Mouse (Mus musculus): ENCODE data around the gene Sytl3.

Gene Sytl3

DNA sequence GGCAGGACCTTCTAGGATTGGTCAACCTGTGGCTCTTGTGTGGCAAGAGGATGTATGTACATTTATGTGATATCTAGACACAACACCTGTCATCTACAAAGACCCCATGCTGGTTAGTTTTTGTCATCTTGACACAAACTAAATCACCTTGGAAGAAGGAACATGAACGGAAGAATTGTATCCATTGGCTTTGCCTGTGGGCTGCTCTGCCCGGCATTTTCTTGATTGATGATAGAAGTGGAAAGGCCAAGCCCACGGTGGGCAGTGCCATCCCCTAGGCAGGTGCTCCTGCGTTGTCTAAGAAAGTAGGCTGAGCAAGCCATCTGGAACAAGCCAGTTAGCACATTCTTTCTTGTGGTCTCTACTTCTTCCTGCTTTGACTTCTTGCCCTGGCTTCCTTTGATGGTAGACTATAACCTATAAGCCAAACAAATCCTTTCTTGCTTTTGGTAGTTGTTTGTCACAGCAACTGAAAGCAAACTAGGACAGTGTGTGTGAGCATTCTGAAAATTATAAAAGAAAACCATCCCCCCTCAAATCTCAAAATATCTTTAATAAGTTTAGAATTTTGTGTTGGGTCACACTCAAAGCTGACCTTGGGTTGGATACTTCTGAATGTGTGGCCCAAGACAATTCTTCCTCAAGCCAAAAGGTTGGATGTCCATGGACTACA is 27.5 kb downstream of the Sytl3 start:
- in situ Hi-C loops (cut with MboI, MseI): loop anchor here (5.0 to 25.0 kb wide), 2 partner anchors 201 to 289 kb away; no protein-coding TSS in a partner anchor

- in situ Hi-C loops (cut with MboI, MseI): loop anchor here (5.0 to 25.0 kb wide), 2 partner anchors 198 to 292 kb away; no protein-coding TSS in a partner anchor
Measured at GRCm38 (mm10) chr17:6689344-6689743, 30.5 kb downstream of the Sytl3 start.

- in situ Hi-C loops (cut with MboI, MseI): loop anchor here (25.0 kb wide), 1 partner anchor 196 kb away; no protein-coding TSS in a partner anchor
Measured at GRCm38 (mm10) chr17:6691596-6691995, 32.7 kb downstream of the Sytl3 start.

DNA sequence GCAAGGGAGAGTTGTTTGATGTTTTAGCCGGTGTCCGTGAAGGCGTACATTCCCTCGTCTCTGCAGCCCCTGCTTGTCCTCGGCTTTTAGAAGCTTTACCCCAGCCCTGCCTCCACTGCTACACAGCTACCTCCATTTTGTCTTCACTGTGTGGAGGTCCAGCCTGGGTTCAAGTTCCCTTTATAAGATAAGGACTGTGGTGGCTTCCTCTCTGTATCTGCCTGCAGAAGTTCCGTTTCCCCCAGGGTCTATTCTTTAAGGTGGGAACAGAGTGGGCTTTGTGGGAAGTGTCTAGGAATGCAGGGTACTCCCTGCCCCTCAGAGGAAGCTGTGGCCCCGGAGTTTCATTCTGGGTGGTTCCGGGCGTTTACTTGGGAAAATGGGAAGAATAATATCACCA is 36.8 kb downstream of the Sytl3 start:
- in situ Hi-C loops (cut with MboI, MseI): loop anchor here (5.0 to 25.0 kb wide), 2 partner anchors 143 to 192 kb away; no protein-coding TSS in a partner anchor

GRCm38 (mm10) chr17:6696521-6696920 is 37.6 kb downstream of the Sytl3 start:
- in situ Hi-C loops (cut with MboI, MseI): loop anchor here (5.0 to 25.0 kb wide), 2 partner anchors 144 to 191 kb away; no protein-coding TSS in a partner anchor

GRCm38 (mm10) chr17:6697224-6697775 is 38.4 kb downstream of the Sytl3 start:
- in situ Hi-C loops (cut with MboI, MseI): loop anchor here (5.0 to 25.0 kb wide), 2 partner anchors 145 to 190 kb away; no protein-coding TSS in a partner anchor

- in situ Hi-C loops (cut with MboI, MseI): loop anchor here (5.0 to 25.0 kb wide), 2 partner anchors 147 to 188 kb away; no protein-coding TSS in a partner anchor
Measured at GRCm38 (mm10) chr17:6699502-6699901, 40.6 kb downstream of the Sytl3 start.

- in situ Hi-C loops (cut with MboI, MseI): loop anchor here (25.0 kb wide), 2 partner anchors 862 to 1262 kb away; no protein-coding TSS in a partner anchor
Measured at GRCm38 (mm10) chr17:6700077-6700476, 41.2 kb downstream of the Sytl3 start.

DNA sequence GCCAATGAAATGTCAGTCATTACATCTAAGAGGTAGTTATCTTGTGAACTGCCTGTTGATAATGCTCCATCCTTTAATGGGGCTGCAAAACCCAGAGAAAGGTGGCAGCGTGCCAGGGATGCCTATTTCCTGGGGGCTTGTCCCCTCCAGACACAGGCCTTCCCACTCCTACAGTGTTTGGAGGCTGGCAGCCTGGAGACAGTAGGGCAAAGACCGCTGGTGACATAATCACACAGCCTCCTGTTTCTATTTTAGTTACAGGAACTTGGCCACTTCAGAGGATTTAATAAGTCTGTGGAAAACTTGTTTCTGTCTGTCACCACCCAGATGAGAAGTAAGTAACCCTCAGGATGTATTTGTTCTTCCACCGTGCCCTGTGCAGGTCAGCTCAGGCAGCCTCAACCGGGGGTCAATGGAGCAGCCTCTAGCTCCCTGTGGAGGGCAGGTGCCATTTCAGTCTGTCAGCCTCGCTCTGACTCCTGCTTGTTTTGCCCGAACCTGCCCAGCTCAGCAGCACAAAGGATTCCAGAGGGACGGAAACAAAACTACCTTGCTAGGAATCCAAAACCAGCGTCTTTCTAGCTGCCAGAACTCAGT is 43.8 kb downstream of the Sytl3 start:
- in situ Hi-C loops (cut with MboI, MseI): loop anchor here (25.0 kb wide), 2 partner anchors 860 to 1260 kb away; no protein-coding TSS in a partner anchor

DNA sequence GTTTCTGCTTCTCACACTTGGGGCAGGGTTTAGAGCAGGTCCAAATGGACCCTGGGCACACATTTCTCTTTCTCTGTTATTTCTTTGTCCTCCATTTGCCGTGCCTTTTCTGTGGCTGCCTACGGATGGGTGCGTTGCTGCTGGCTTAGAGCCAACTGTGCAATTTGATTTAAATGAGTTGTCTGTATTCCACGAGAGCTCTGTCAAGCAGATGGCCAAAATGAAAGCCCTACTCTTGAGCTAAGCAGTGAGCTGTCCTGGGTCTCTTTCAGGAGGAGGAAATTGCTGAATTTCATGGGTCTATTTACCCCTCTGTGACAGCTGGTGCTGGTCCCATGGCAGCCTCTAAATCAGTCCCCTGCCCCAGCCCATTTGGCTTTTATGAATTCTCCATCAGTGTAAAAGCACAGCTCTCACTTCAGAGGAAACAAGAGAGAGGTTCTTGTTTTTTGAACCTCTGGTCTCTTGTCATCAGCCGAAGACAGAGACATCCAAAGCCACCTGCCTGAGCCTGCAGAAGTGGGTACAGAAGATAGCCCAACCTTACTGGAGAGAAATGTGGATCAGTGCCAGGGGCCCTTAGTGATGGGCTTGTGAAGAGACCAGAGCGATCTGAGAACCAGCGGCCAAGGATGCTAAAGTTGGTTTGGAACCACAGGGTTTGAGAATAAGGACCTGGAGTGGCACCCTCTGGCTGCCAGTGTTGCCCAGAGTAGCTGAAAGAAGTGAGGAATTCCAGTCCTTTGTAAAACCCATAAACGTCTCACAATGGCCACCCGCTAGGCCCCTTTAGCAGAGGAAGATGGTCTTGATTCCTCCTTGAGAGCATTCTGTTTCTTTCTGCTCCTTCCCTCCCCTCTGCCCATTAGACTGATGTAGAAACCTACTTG is 44.7 kb downstream of the Sytl3 start:
- in situ Hi-C loops (cut with MboI, MseI): loop anchor here (25.0 kb wide), 2 partner anchors 859 to 1259 kb away; no protein-coding TSS in a partner anchor

- in situ Hi-C loops (cut with MboI, MseI): loop anchor here (25.0 kb wide), 2 partner anchors 856 to 1256 kb away; no protein-coding TSS in a partner anchor
Measured at GRCm38 (mm10) chr17:6706448-6706847, 47.6 kb downstream of the Sytl3 start.

- in situ Hi-C loops (cut with MboI, MseI): loop anchor here (25.0 kb wide), 2 partner anchors 855 to 1255 kb away; no protein-coding TSS in a partner anchor
Measured at GRCm38 (mm10) chr17:6707422-6707821, 48.5 kb downstream of the Sytl3 start.

GRCm38 (mm10) chr17:6708194-6708593 is 49.3 kb downstream of the Sytl3 start:
- in situ Hi-C loops (cut with MboI, MseI): loop anchor here (25.0 kb wide), 2 partner anchors 854 to 1254 kb away; no protein-coding TSS in a partner anchor

GRCm38 (mm10) chr17:6713483-6713882 is 54.6 kb downstream of the Sytl3 start:
- in situ Hi-C loops (cut with MboI, MseI): loop anchor here (25.0 kb wide), 2 partner anchors 849 to 1249 kb away; no protein-coding TSS in a partner anchor

GRCm38 (mm10) chr17:6713944-6714343 is 55.1 kb downstream of the Sytl3 start:
- in situ Hi-C loops (cut with MboI, MseI): loop anchor here (25.0 kb wide), 2 partner anchors 848 to 1248 kb away; no protein-coding TSS in a partner anchor

DNA sequence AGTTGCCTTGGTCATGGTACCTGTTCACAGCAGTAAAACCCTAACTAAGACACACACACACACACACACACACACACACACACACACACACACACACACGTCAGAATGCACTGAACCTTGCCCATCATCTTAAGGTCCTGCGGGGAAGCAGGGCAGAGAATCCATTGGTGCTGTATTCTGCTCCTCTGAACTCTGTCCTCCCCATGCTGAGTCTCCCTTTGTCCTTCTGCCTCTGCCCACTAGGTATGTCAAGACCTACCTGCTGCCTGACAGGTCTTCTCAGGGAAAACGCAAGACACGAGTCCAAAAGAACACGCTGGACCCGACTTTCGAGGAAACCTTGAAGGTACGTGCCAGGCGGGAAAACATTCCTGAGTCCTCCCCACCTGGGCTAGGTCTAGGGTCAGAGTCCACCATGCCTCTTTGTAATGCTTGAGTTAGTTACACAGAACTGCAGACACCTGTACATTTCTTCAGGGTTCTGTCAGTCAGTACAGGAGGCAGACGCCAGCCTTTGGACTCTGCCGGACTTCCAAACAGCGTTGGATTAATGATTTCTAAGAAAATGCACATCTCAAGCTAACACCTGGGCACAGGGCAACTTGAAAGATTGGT is 69.2 kb downstream of the Sytl3 start:
- in situ Hi-C loops (cut with MboI, MseI): no loop called here

DNA sequence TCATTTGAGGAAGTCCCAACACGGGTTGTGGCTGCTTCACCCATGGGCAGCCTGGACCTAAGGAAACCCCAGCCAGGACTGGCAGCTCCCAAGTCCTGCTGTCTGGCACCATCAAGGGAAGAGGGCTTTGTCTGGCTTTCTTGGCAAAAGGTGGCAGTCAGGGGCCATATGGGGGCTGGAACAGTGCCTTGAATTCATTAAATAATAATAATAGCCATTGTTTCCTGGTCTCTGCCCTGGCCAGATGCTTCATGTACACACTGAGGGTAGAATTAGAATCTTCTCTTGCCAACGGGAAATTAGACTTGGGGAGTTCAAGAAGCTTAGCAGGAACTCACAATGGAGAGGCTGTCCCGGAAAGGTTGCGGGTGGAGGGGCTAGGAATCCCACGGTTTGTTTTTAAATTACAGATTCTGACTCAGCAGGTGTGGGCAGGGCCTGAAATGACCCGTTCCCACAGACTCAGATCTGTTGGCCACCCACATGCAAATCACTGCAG is 70.4 kb downstream of the Sytl3 start:
- in situ Hi-C loops (cut with MboI, MseI): no loop called here

DNA sequence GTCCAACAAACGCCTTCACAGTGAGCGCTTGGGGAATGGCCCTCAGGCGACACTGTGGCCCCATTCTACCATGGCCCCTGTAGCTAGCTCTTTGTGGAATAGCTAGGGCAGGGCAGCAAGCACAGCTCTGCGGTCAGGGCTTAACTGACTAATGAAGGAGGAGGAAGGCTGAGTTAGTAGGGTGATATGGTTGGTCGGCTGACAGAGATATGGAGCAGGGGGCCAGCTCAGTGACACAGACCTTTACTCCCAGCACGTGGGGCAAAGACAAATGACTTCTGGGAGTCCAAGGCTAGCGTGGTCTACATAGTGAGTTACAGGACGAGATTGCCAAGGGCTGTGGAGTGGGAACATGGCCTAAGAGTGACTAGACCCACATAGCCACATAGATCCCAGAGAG is 72.2 kb downstream of the Sytl3 start:
- in situ Hi-C loops (cut with MboI, MseI): no loop called here

DNA sequence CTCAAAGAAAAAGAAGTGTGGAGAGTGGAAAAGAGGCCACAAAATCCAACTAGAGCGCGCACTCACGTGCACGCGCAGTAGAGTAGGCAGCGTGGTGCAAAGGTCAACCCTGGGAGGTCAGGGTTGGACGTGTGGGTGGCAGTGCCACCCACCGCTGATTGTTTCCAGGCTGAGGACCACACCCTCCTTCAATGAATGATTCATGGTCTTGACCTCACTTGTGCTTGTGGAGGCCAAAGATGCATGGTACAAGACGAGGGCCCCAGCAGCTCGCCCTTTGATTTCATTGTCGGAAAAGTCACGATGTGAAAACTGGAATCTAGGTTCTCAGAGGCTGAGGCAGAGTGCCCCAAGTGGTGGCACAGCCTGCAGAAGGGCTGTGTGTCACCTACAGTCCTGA is 72.7 kb downstream of the Sytl3 start:
- in situ Hi-C loops (cut with MboI, MseI): no loop called here

DNA sequence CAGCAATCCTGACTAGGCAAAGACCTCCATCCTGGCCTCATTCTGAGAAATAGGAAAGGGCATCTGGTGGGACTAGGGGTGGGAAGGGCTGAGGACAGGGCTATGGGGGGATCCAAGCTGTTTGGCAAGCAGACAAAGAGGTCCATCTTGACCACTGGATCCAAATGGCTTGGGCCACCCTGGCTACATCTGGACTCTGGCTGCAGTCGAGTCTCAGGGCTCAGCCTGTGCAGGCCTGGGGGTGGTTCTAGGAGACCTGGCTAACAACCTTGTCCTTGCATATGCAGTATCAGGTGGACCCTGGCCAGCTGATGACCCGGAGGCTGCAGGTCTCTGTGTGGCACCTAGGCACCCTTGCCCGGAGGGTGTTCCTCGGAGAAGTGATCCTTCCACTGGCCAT is 73.8 kb downstream of the Sytl3 start:
- in situ Hi-C loops (cut with MboI, MseI): no loop called here

Measured in T-helper 2 cell (primary cell).